Mouse (Mus musculus) layer of hippocampus, adult 11-12 months (tissue): ENCODE measurements at regions not wholly inside any gene's neighbourhood (a gene's known extent, or its start where the extent isn't known, plus 50 kb on each side); places are given as distances from the start of the nearest gene placed in this dataset.
A peak's percentile ranks its signal among the peaks of the same experiment; 100 is the strongest.

Source experiments
- DNase-seq: peaks from one replicate; pipeline ENCODE4 v3.0.0; 2022; ENCODE audit warnings: low spot score

DNA sequence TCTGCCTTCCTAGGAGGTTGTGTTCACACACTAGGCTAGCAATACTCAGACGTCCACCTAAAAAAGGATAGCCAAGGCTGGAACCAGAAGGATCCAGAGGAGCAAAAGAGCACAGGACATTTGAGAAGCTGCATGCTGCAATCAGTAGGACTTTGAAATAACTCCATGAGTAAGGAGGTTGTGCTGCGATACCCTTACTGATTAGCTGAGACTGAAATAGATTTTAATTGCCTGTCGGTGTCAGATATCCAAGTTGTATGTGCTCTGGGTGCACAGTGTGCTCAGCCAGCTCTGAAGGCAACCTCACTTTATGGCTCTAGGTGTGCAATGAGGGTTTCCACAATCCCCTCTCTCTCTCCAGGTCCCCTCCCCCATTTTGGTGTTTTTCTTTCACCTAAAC lies 2159.2 kb upstream of the Gm7489 start:
- no peak for DNase-seq

DNA sequence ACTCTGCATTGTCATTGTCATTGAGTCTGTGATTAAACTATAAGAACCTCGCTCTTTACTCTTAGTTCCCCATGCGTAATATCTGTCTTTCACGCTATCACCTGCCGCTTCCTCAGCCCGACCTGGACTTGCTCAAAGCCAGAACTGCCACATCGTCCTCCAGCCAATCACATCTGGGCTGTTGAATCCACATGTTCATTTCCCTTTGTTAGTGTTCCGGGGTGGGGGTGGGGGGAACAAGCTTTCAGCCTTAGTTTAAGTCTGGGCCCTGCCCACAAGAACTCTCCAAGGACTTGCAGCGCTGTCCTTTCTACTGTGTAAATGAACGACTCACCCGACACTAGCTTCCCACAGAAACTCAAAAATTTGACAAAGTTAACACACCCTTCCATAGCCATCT lies 2154.6 kb upstream of the Gm7489 start:
- no peak for DNase-seq

DNA sequence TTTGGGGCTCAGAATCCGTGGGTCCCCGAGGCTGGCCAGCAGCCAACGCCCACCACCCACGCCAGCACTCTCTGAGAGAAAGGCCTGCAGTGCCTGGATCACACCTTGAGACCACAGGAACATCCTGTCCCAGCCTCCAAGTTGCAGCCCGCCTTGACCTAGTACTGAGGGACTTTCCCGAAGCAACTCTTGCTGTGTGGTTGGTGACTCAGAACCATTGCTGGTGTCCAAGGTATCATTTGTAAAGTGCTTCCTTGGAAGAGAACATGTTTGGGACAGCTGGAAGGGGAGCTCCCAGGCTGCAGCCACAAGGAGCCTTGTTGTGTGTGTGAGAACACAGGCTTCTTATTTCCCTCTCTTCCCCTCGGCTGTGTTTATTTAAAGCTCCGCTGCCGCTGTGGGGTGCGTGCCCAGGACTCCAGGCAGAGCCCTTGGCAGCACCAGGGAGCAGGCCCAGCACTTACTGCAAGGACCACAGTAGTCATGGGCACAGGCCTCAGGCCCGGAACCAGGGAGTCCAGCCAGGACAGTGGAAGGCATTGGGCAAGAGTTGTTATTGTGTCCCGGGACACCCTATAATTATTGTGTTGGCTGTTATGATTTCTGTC lies 2153.8 kb upstream of the Gm7489 start:
- peak; percentile 33 for DNase-seq

DNA sequence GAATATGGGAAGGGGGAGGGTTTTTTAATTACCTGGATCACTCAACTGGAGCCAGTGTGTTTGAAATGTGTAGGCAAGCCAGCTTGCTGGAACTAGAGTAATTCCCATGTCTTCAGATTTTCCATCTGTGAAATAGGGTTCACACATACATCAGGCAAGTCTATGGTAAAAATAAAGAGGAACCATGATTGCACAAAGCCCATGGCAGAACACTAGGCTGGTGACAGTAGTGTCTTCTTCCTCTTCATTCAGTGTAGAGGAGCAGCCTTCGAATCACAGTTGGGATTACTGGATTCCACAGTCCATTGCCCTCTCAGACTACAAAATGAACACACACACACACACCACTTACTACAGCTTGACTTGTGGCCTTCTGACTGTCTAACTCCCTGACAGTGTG lies 2150.5 kb upstream of the Gm7489 start:
- DNase-seq, result no peak
